8 mouse cellular contexts compared by ENCODE assay signal in the genomic region with DNA sequence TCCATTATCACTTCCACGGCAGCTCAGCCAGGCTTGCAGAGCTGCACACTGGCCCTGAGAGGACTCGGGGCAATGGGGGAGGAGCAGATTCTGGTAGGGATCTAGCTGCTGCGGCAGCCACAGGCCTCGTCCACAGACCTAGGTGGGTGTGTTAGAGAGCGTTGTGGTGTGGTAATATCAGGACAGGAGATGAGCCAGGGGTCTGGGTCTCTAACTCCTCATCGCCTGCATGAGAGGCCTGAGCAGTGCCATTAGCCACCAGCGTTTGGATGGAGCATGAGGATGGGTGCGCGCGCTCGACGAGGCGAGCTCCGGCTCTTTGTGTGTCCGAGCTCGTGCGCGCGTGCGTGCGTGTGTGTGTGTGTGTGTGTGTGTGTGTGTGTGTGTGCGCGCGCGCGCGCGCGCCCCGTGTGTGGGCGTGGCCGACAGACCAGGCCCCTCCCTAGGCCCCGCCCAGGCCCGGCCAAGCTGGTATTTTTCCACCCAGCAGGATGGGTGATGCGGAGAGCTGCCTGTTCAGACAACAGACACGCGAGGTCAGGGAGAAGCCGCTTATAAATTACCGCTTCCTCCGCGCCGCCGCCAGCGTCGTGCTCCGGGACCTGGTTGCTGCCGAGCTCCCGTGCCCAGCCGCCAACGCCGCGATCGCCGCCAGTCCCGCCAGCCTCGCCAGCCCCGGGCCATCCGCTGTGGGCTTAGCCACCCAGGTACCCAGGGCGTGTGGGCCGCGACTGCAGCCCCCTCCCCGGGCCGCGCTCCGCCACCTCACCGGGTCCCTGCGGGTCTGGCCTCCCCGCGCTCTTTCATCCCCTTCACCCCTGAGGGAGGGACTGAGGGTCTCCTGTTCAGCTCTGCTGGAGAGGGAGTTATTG. TPM values are rescaled to one million over a fixed set of nuclear protein-coding genes. Genes with fewer than 3 reads are reported as not detected.
DNase-seq lines count a peak whose midpoint lies in the region; ATAC-seq lines count a peak whose summit lies in the region.

Slc6a6 (plus strand) TSS at position 452 of the 872 bp plus-strand sequence.

- peak; percentile 97 for DNase-seq in ZHBTc4 (ENCODE audit: low read depth, low spot score)
- DNase-seq in gastrocnemius, adult 8-10 months (ENCODE audit: low spot score in 2 of 2): peak; percentile 90 to 91
- peak; percentile 67 for DNase-seq in hindlimb bud, embryonic 11.5 days (ENCODE audit: extremely low spot score, low read depth, low spot score)
- DNase-seq in left cerebral cortex, adult 8-10 months (ENCODE audit: low spot score in 2 of 2): peak; percentile 92 to 95
- peak; percentile 96 for DNase-seq in right cerebral cortex, postnatal 10 days (ENCODE audit: low spot score in 2 of 2)
- DNase-seq in urinary bladder, postnatal 25 days (ENCODE audit: low spot score): peak; percentile 83

- H3K4me3 ChIP-seq in megakaryocyte, embryonic 14.5 days (replicated peaks): peak within 1 kb of the TSS; percentile 96

- H3K27me3 ChIP-seq in megakaryocyte, embryonic 14.5 days (replicated peaks): no peaks in the 10 kb centered on the region

- H3K36me3 ChIP-seq in megakaryocyte, embryonic 14.5 days (replicated peaks; ENCODE audit: low read length): peaks cover 15% of the 10 kb centered on the region

- H3K4me1 ChIP-seq in megakaryocyte, embryonic 14.5 days: peaks cover 87% of the 10 kb centered on the region

- ATAC-seq in common myeloid progenitor, adult 5-6 weeks (replicated peaks; ENCODE audit: low read depth, poor library complexity, severe bottlenecking): peak; percentile 39

- no peaks in the 10 kb centered on the region for H3K9me3 ChIP-seq in megakaryocyte, embryonic 14.5 days

RNA-seq across cellular contexts. Expression of gene Slc6a6, which starts in this region (rescaled TPM):
- total RNA-seq in common myeloid progenitor, adult 5-6 weeks (2017): 30.3 and 37.1 TPM in 2 replicates
- total RNA-seq in gastrocnemius, adult 8-10 months (2022): 10 to 100 TPM; 66.0 to 81.7 (median 77.6) TPM
- 100 to 1,000 TPM; 154 to 181 (median 168) TPM for total RNA-seq in left cerebral cortex, adult 8-10 months (2022)
- polyA plus RNA-seq in megakaryocyte, embryonic 14.5 days (2012; ENCODE audit: insufficient read depth, low replicate concordance): 20.6 and 27.7 TPM in 2 replicates

Comparison
In these comparisons a context has a peak if more than half of its experiments do, and no peak if none do; other contexts are left out.
1. Peak in every context shown above with its lines: DNase-seq, ATAC-seq and H3K4me3 ChIP-seq.